Mouse (Mus musculus): Measurements from ENCODE around the gene Ate1.
A peak's percentile ranks its signal among the peaks of the same experiment; 100 is the strongest.
"Not testable (repeated sequence)": the region's sequence is repeated elsewhere in the genome, so short reads cannot be mapped to it uniquely, and the experiment has no call there.

Ate1 gene

GRCm38 (mm10) chr7:130394697-130395096 lies 125.5 kb downstream of the Ate1 start:
- DNase-seq (ENCODE audit: low spot score) = no peak

- not testable (repeated sequence) for DNase-seq (ENCODE audit: low spot score)
Observed at GRCm38 (mm10) chr7:130390060-130390459, 130.1 kb downstream of the Ate1 start.

- no peak for DNase-seq (ENCODE audit: low spot score)
Observed at GRCm38 (mm10) chr7:130386308-130386707, 133.9 kb downstream of the Ate1 start.

- DNase-seq (ENCODE audit: low spot score) = no peak
Observed at GRCm38 (mm10) chr7:130385732-130386294, 134.4 kb downstream of the Ate1 start.

GRCm38 (mm10) chr7:130382126-130382525 lies 138.0 kb downstream of the Ate1 start:
- no peak for DNase-seq (ENCODE audit: low spot score)

- DNase-seq (ENCODE audit: low spot score) = peak; percentile 22
Observed at GRCm38 (mm10) chr7:130381387-130381951, 138.7 kb downstream of the Ate1 start.

- no peak for DNase-seq (ENCODE audit: low spot score)
Observed at GRCm38 (mm10) chr7:130380769-130381355, 139.3 kb downstream of the Ate1 start.

- DNase-seq (ENCODE audit: low spot score) = no peak
Observed at GRCm38 (mm10) chr7:130380367-130380766, 139.8 kb downstream of the Ate1 start.

- DNase-seq (ENCODE audit: low spot score) = no peak
Observed at GRCm38 (mm10) chr7:130379886-130380285, 140.3 kb downstream of the Ate1 start.

GRCm38 (mm10) chr7:130378308-130378707 lies 141.9 kb downstream of the Ate1 start:
- DNase-seq (ENCODE audit: low spot score) = no peak

- no peak for DNase-seq (ENCODE audit: low spot score)
Observed at GRCm38 (mm10) chr7:130374311-130374710, 145.9 kb downstream of the Ate1 start.

GRCm38 (mm10) chr7:130368827-130369641 lies 151.1 kb downstream of the Ate1 start:
- DNase-seq (ENCODE audit: low spot score) = no peak

- no peak for DNase-seq (ENCODE audit: low spot score)
Observed at GRCm38 (mm10) chr7:130368036-130368826, 151.9 kb downstream of the Ate1 start.

GRCm38 (mm10) chr7:130367222-130368035 lies 152.7 kb downstream of the Ate1 start:
- DNase-seq (ENCODE audit: low spot score) = no peak

- no peak for DNase-seq (ENCODE audit: low spot score)
Observed at GRCm38 (mm10) chr7:130365711-130366110, 154.5 kb downstream of the Ate1 start.
